Mouse (Mus musculus): ENCODE results near the gene Clcnkb.

The Clcnkb gene

DNA sequence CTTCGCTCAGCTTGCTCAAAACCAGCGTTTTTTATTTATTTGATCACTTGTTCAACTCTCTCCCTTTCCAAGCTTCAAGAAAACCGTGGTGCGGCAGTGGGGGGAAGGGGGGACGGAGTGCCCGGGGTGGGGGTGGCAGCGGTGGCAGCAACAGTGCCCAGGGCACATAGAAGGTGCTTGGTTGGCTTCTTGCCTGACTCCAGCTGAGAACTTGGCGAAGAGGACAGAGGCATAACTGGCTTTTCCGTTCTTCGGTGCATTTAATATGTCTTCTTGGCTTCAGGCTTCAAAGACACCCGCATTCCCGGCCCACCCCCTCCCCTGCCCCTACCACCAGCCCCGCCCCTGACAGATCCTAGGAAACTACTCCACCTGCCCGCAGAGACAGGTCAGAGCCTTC, 16.9 kb upstream of the Clcnkb start:
- DNase-seq = no peak

DNA sequence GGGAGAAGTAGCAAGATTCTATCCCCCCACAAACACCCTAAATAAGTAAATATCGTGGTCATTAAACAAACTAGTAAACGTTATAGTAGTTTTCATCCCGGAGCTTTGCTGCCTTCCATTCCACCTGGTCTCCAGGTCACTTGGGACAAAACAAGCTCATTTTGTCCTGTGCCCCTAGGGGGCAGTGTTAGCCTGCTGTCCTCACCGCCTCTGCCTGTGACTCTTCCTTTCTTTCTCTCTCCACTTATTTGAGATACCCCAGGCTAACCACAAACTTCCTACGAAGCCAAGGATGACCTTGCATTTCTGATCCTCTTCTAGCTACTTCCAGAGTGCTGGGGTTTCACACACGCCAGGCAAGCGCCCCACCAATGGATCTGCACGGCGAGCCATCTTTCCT, 15.2 kb upstream of the Clcnkb start:
- DNase-seq = peak; percentile 80

DNA sequence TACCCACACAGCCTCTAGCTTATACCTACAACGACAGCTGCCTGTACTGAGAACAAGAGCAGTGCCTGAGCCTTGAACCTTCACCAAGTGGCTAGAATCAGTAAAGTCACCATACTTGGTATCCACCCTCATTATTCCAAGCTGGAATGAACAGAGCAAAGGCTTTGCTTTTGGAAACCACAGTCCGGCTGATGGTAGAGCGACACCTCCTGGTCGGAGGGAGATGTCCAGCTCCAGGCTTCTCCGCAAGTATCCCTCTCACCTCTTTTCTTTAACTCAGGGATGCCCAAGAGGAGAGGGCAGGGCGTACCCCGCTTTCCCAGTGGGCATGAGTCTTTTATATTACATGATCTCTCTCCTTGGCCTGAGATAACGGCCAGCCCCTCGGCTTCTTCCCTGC, 14.0 kb upstream of the Clcnkb start:
- DNase-seq = no peak

DNA sequence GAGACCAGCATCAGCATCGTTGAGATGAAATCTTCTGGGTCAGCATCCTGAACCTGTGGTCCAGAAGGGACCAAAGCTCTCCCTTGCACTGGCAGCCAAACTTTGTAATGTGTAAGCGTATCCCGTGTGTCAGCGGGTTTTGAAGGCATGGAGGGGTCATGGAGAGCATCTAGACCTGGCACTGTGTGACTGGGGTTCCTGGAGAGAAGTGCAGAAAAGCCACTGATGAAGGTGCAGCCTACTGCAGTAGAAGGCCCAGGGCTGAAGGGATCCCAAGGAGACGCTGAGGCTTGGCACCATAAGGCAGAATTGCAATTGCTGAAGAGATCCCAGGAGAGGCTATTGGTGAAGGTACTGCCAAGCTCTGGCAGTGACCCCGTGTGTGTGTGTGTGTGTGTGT, 13.6 kb upstream of the Clcnkb start:
- no peak for DNase-seq

DNA sequence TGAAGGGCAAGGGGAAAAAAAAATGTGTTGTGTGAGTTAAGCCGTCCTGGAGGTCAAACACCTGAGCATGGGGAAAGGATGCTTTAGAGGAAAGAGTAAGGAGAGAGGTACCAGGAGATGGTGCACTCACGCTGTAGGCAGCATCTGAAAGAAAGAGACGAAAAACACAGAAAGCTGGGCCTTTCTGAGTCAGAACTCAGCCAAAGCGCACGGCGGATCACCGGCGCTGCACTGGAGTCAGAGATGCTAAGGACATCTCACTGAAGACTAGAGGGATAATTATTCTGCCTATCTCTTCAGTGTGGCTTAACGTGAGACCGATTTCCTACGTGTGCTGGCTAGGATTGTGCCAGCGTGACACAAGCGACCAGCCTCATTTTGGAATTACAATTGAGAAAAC, 12.1 kb upstream of the Clcnkb start:
- DNase-seq = no peak

DNA sequence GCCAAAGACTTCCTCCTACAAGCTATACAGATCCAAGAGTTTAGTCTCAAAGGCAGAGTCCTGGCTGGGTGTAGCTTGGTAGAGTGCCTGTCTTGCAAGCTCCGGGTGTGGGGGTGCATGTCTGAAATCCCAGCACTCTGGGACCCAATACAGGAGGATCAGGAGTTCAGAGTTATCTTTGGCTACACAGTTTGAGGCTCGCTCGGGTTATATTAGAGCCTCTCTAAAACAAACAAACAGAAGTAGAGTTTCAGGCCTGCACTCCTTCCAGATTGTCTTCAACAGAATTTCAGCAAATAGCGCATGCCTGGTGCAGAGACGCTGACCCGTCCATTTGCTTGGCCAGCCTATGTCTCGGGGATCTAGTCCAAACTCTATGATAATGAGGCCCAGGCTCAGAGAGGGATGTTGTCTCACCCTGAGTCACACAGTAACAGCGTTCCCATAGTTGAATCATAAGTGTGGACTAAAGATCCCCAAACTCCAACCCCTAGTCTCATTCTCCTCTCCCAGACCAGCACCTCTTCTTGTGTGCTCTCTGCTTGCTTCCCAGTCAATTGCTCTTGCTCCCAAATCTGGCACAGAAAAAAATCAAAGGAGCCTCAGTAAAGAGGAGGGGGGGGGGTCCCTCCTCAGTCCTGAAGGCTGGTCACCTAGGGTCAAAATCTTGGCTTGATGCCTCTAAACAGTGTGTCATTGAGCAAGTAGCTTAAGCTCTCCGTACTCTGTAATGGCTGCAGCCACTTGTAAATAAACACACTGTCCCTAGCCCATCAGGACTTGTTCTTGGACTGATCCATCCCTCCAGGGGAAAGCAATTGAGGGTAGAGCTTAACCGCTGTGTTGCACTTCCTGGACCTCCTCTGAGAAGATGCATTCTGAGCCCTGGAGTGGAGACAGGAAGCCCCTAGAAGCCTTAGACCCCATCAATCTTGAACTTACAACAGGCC, 11.3 kb upstream of the Clcnkb start:
- no peak for DNase-seq

DNA sequence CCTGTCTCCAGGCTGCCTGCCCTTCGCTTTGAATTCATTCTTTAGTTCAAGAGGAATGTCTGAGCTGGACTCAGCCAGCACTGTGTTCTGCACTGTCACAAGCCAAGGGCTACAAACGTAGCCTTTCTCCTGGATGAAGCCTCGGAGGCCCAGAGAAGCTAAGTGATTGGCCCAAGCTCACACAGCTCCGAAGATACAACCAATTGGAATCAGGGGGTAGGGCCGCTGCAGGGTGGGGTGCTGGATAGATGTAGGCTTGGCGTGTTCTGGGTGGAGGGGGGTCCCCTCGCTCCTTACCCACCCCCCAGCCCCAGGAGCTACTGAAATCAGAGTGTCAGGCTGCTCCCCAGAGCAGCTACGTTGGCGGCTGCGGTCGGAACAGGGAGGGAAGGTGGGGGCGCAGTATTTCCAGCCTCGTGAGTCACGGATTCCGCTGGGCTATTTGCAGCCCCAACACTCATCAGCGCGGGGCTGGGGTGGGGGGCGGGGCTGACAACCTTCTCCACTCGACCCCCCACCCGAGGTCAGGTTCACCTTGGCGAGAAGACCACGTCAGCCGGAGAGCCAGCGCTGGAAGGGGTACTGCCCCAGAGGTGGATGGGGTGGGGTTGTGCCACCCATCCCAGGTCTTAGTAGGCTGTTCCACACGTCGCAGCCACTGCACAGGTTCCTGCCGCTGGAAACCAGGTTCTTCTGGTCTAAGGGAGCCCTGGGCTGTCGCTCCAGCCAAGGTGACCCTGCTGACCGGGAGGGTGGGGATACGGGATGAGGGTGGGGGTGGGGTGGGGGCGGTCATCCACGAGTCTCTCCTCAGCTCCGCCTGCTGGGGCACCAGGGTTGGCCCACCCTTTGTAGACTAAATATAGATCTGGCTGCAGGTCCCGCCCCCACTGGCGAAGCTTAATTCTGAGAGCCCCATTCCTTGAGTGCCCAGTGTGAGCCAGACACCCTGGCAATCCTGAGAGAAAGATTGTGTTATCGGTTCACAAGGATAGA, 10.0 kb upstream of the Clcnkb start:
- no peak for DNase-seq

DNA sequence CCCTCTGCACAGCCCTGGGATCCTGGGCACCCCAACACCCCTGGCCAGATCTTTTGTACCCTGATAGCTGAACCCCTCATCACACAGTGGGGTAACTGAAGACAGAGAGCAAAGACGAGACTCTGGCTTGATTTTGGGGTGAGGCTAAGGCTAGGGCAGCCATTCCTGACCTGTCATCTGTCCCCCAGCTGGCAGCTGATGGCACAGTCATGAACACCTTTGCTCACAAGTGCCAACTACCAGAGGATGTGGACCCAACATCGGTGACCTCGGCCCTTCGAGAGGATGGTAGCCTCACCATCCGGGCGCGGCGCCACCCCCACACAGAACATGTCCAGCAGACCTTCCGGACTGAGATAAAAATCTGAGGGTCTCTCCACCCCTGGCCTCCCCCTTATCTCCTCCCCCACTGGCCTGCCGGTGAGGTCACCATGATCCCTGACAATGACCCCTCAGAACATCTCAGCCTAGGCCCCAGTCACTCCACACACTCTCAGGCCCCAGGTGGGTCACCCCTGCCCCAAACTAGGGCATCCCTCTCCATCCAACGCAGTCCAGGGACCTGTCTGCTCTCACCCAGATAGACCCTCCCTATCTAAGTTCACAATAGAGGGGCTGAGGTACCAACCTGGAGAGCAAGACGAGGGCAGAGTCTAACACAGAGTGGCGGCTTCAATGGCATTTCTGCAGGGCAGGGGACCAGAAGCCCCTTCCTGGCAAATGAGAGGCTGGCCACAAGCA, 8.0 kb upstream of the Clcnkb start:
- no peak for DNase-seq

DNA sequence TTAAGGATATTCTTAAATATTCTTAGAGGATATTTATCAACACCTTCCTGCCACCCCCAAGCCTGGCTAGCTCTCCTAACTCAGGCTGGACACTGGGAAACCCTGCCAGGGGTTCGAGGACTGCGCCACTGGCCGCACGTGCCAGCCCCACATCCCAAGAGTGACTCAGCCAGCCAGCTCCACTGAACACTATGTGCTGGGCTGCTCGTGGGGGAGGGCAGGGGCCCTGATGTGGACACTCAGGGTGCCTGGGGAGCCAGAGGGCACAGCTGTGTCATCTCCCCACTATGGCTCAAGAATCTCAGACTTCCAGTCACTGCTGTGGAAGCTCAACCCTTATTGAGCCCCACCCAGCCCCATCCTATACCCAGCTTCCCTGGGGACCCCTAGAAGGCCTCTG, 7.5 kb upstream of the Clcnkb start:
- no peak for DNase-seq

DNA sequence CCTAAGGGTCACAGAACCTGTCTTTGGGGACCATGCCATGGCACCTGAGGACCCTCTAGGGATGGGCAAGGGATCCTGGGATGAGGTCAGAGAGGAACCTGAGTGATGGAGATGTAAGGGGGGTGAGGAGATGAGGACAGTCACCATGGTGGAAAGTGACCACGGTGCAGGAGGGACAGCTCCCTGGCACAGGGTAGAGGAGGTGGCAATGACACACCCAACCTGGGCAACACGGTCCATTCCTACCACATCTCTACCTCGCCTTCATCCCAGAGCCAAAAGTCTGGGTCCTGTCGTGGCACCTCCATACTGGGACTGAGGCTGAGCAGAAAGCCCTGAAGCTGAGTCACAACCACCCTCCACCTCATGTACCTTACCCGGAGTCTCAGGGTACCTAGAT, 7.0 kb upstream of the Clcnkb start:
- DNase-seq = no peak

DNA sequence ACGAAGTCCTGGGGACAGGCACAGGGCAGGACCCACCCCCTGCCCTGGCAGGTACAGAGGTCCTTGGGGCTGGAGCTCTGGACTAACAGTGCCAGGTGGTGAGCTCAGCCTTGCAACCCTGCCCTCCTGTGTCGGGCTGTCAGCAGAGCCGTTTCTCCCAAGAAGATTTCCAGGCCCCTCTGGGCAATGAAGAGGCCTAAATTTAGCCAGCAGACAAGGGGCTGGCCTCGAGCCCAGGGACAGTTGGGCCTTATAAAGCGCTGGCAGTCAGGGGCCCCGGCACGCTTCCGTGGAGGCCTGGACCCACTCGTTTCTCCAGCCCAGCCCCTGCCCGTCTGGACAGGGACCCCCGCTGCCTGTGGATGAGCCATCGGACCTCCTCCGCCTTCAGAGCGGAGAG, 5.6 kb upstream of the Clcnkb start:
- peak; percentile 65 for DNase-seq

DNA sequence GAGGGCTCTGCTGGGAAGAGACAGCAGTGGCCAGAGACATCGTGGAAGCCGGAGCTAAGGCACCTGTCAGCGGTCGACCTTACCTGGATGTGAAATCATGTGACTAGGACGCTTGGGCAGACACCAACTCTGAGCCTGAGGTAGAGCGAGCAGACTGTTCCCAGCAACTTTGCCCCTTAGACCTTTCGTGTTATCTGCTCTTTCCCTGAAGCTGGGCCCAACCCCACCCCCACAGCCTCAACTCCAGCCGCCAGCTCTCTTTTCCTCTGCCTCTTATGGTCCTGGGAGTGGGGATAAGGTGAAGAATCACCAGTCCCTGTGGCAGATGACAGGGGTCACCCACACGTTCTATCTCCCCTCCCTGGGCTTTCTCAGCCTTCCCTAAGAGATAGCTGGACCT, 5.1 kb upstream of the Clcnkb start:
- DNase-seq = no peak

DNA sequence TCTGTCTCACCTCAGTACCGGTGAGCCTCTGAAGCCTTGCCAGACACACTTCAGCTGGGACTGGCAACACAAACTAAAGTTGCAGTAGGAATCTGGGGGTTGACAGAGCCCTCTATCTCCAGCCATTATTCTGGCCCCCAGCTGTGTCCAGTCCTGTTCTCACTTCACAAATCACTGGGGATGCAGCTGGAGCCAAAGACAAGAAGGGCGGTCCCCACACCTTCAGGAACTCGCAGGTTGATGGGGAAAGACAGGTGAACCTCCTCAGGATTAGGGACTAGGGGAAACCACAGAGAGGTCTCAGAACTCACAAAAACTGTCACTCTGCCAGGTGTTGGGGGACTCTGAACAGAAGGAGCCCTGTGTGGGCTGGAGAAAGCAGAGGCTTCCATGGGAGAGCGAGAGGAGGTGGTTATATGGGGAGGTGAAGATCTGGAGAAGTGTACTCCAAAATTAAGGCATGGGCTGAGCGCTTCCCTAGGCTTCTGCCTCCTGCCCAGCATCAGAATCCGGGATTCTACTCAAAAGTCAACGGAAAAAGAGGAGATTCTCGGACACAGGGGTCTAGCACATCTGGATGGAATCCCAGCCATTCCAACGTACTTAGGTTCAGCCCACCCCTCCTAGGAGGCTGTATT, 4.5 kb upstream of the Clcnkb start, which contains the start of gene Hspb7:
TSS of gene Hspb7 (plus strand) at position 588 of the 638 bp plus-strand sequence.
- DNase-seq = no peak

DNA sequence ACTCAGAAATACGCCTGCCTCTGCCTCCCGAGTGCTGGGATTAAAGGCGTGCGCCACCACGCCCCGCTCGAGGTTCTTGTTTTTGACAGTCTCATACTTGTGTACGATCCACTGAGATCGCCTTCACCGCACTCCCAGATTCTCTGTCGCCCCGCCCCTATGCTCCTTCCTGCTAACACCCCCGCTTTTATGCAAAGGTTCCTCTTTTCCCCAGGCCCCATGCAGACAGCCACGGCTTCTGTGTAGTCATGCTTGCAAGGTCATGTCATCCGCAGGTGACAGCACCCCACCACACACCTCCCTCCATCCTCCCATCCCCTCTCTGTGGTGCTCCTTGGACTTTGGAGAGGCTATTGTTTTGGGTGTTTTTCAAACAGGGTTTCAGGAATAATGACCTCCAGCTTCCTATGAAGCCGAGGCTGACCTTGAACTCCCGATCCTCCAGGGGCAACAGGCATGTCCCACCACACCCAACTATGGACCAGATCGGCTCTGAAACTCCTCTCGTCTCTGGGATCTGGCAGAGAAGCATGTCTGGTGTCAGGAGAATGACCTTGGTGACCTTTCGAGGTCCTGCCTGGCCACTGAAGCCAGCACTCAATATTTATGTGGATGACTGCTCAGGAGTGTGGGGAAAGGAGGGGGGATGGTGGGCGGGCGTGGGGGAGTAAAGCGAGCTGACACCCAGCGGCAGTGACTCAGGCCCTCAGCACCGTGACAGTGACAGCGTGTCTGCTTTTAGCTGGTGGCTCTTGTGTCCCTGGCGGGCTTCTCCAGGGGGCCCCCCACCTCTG, 3.8 kb upstream of the Clcnkb start:
- no peak for DNase-seq

DNA sequence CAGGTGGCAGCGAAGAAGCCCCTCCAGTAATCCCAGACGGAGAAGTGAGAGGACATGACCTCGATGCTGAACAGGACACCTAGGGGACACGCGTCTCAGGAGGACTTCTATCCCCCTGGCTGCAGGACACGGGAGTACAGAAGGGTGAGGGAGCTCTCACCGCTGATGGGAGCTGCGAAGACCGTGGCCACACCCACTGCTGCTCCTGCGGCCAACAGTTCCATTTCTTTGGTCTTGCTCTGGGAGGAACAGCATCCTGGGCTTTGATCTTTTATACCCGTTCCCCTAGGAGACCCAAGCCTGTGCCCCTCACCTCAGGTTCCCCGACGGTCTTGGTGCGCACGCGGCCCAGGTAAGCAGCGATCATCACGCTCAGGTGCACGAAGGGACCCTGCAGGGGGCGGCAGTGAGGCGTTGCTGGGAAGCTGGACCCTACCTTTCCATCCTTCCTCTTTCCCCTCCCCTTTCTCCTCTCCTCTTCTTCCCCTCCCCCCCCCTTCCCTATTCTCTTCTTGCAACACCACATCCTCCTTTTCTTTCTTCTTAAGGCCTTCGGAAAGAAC, 4.3 kb downstream of the Clcnkb start:
- no peak for DNase-seq

DNA sequence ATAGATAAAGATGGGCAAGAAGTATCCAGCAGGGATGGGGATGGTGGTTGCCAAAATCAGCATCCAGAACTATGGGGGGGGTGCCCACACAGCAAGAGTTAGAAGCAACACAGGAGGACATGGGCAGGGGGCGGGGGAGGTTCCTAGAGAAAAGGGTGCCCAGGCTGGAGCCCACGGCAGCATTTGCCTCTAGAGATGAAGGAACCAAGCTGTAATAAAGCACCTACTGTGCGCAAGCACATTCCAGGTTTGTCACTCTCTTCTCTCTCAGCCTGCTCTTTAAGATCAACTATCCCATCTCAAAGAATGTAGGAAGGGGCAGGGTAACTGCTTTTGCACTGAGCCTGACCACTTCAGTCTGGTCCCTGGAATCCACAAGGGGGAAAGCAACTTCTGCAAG, 7.2 kb downstream of the Clcnkb start:
- DNase-seq = no peak

DNA sequence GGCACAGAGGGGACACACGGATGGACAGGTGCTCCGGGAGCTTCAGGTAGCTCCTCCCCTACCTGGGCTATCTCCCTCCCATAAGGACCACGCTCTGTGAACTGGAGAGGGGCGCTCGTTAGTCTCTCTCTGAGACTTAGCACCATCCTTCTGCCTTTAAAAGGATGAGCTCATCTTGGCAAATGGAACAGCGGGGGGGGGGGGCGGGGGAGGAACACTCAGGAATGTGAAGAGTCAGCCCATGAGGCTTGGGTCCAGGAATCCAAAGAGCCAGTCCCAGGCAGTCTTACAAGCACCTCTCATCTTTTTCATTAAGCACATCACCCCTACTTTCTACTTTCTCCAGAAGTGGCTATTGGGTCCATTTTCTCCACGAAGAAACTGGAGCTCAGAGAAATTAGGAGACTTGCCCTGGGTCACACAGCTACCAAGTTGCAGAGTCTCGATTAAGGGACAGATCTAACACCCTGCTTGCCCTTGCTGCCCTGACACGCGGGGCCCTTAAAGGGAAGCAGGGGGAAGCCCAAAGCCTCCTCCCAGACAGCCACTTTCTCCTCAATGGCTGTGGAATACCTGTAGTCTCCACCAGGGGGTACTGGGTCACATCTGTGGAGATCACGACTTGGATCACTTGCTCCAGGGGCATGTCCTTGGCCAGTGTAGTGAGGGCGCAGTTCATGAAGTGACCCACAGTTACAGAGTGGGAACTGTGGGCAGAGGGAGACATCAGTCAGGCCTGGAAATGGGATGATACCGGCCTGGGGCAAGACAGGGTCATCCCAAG, 9.1 kb downstream of the Clcnkb start:
- peak; percentile 65 for DNase-seq

DNA sequence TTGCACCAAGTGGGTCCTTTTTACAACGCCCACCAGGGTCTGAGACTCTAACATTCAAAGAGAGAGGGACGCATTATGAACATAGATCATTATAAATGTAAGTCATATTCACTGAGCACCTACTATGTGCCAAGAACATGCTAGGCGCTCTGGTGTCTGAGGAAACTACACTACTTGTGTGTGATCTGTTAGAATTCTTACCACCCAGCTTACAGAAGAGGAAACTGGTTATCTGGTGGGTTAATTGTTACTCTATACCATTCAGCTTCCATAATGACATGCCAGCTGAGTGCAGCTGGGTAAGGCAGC, 10.5 kb downstream of the Clcnkb start:
- DNase-seq = no peak

DNA sequence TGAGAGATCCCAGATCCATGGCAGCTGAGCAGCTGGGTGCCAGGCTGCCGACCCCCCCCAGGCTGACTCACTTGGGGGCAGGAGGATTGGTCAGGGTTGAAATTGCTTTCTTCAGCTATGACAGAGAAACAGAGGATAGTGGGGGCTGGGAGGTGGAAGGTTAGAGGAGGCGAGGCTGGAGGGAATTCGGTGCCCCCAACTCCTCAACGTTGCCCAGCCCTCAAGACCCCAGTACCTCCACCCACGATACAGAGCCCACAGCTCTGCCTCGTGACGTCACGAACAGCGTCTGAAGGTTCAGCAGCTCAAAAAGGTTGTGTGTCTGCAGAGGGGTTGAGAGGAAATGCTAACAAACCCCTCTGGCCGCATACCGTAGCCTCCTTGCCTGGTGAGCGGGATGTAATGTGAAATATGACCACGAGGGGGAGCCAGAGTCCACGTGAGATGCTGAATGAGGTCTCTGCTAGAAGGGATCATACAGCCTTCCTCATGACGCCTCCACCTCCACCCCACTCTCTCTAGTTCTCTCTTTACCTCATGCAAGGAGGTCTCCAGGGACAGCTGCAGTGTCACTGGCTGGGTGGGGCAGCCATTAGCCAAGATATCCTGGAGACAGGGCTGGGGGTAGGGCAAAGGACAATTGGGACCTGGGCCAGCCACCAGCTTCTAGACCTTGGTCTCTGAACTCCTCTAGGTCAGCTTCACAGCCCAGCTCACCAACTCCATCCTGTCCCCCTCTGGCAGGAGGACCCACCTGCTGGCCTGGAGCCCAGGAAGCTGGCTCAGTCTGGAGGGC, 11.1 kb downstream of the Clcnkb start:
- peak; percentile 90 for DNase-seq

DNA sequence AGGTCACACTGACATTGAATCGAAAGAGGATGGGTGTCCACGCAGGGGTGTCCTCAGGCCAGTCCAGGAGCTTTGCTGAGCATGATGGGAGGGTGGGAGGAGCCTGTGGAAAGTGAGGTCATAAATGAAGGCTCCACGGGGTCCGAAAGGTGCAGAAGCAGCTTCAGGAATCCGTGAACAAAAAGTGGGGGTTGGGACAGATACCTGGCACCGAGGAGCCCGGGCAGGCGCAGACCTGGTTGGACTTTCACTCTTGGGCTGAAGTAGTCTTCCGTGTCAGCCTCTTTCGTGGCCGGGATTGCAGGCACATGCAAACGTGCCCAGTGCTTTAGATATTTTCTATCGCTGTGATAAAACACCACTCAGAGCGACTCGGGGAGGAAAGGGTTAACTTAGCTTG, 15.6 kb downstream of the Clcnkb start:
- no peak for DNase-seq

Data from lung, postnatal 14 days (tissue).